Mouse (Mus musculus): Measurements from ENCODE around the gene Nob1.

Gene Nob1

DNA sequence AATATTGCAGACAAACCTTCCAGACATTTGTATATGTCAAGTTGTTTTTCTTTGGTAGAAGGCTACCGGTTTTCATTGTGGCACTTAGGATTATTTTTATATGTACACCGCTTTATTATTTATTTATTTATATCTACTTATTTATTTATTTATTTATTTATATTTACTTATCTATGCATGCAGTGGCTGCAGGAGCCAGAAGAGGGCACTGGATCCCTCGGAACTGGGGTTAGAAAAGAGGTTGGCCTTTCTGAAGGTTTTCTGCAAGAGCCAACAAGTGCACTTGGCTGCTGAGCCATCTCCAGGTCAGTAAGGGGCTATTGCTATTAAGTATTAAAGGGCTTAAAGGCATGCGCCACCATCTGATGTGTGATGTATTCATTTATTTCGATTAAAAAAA lies 37.0 kb downstream of the Nob1 start:
- intact Hi-C loops (cut with DNase I): loop anchor here (2.0 kb wide), 1 partner anchor 37 kb away; the partner anchor contains the start of gene Nob1

DNA sequence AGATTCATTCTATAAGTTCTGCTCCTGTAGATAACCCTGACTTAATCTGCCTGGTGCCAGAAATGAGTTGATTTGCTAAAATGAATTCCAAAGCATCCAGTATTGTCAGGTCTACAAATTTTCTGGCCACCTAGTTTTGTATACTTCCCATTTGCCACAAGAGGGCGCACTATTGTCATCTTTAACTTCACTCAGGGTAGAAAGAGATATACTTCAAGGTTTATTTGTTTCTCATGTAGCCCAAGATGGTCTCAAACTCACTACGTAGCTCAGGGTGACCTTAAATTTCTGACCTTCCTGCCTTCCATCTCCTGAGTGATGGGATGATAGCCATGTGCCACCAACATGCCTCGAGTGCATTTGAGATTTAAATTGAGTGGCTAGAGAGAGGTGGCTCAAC lies 38.2 kb downstream of the Nob1 start:
- intact Hi-C loops (cut with DNase I): no loop called here

DNA sequence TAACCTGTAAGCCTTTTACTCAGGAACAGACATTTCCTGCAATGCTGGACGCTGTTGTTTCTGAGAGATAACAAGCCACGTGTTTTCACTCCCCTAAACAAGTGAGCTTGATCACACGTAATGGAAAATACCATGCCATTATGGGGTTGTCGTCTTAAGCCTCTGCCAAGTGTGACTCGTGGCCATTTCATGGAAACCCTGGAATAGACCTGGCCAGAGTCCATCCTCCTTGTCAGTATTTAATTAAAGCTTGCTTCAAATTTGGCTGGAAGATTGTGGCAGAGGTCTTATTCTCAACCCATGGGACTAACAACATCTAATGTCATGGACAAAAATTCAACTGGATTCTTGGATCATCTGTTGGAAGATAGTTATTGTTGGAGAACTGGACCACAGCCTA lies 38.7 kb downstream of the Nob1 start:
- intact Hi-C loops (cut with DNase I): no loop called here

DNA sequence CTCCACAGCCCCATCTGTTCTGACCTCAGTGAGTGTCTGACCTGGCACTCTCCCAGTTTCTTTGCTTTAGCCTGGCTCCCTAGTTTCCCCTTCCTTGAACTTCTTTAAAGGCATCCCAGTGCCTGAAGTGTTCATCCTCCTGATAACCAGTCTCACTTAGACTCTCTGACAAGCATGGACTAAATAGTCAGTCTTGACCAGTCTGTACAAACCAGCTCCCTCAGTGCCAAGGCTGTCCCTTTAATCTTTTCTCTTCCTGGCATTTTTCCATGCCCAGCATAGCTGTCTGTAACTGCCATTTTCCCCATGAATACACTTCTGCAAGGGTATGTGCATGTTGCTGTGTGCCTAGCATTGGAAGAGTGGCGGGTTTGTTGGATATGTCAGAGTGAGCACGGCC lies 39.8 kb downstream of the Nob1 start:
- intact Hi-C loops (cut with DNase I): no loop called here

DNA sequence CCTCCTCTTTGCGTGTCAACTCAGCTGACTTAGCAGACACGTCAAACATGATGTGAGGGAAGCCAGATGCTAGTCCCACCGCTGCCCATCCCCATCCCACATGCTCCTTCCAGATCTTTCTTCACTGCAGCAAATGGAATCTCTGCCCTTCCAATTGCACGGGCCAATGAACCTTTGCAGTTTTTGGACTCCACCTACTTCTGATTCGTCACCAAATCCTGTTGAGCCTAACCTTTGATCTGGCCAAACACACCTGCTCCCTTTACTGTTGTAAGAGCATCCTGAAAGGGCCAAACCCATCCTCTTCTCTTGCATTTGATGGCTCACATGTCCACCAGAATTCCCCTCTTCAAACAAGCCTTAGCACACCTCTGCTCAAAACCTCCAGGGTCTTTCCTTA lies 40.2 kb downstream of the Nob1 start:
- intact Hi-C loops (cut with DNase I): no loop called here

DNA sequence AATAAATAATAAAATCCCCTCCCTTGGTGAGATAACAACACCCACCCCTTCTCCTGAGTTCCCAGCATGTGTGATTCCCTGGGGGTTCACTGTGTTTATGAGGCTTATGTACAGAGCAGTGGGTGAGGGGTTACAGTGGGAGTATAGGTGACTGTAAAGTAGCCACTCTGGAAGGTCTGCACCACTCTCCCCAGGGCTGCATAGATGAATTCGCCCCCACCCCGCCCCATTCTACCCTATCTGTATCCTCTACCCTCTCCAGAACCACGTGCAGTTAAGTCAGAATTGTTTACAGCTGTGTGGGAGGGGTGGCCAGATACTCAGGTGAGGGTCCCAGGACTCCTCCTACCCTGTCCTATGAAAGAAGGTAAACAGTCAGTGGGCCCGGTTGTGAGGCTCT lies 42.0 kb downstream of the Nob1 start:
- intact Hi-C loops (cut with DNase I): no loop called here

DNA sequence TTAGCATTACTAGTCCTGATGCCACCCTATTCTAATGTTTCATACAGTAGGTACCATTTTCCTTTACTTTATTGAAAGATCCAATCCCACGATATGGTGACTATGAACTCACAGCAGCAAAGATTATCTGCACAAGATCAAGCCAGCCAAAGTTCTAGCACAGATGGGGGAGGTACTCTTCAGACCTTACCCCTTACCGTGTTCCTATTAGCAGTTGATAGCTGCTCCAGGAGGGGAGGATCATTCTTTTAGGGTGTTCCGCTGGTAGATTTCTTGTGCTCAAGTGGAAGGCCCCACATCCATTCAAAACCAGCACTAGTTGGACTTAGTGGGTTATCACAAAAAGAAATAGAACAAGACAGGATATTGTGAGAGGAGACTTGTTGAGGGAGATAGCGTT lies 43.2 kb downstream of the Nob1 start:
- intact Hi-C loops (cut with DNase I): no loop called here

DNA sequence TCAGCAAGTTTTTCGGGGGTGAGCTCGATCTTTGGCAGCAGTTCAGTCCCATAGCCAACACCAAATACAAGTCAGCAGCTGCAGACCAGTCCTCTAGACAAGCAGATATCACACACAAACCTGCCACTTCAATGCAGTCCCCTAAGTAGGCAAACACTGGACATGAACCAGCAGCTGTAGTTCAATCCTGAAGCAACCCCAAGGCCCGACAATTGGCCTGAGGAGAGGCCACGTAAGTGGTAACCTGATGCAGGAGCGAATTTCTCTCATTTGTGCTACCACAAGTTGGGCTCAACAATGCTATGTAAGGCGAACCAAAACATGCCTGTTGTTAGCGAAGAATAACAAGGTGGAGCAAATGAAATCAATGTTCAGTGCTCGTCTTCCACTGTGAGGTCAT lies 44.1 kb downstream of the Nob1 start:
- intact Hi-C loops (cut with DNase I): no loop called here

DNA sequence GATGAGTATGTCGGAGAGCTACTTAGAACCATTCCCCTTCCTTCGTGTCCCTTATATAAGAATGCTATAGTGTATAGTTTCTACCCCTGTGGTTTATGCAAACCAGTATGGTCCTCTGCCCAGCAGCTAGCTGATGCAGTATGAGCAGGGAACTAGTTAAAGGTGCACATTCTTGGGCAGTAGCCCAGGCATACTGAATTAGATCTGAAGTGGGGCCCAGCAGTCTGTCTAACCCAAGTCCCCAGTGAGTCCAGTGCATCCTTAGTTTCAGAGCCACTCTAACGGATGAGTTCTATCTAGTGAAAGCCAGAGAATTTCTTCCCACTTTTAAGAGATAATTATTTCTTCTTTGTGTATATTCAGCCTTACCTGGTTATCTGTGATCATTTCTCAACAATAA lies 47.5 kb downstream of the Nob1 start:
- intact Hi-C loops (cut with DNase I): no loop called here

DNA sequence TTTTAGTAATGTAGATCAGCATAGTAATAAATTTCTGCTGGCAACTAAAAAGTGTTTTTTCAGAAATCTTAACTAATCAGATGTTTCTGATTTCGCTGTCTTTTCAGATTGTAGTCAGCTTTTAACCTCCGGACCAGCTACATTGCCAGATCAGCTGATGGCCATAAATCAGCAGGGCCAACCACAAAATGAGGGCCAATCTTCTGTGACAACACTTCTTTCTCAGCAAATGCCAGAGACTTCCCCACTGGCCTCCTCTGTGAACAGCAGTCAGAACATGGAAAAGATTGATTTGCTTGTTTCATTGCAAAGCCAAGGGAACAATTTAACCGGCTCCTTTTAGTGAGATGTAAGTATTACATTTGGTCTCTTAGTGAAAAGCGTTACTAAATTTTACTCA lies 54.5 kb downstream of the Nob1 start:
- intact Hi-C loops (cut with DNase I): no loop called here
